Mouse (Mus musculus) thymus, adult 2 months (tissue): Measurements from ENCODE around the gene Cry1.

ENCODE experiments used
- CTCF ChIP-seq: fragments of 200-500 bp; IDR thresholded peaks from 2 replicates; pipeline ENCODE4 v1.5.1; 2012; ENCODE audit warnings: mild to moderate bottlenecking, control low read depth, low read length, moderate library complexity, borderline replicate concordance; ENCODE audit not compliant: control insufficient read depth, poor library complexity, insufficient read depth; ENCODE audit errors: extremely low read depth
- POLR2A ChIP-seq: fragments of 200-500 bp; IDR thresholded peaks from 2 replicates; pipeline ENCODE4 v1.6.1; 2012; ENCODE audit warnings: mild to moderate bottlenecking, low read length, control low read depth, moderate library complexity; ENCODE audit not compliant: control insufficient read depth, poor library complexity, insufficient read depth; ENCODE audit errors: extremely low read depth

DNA sequence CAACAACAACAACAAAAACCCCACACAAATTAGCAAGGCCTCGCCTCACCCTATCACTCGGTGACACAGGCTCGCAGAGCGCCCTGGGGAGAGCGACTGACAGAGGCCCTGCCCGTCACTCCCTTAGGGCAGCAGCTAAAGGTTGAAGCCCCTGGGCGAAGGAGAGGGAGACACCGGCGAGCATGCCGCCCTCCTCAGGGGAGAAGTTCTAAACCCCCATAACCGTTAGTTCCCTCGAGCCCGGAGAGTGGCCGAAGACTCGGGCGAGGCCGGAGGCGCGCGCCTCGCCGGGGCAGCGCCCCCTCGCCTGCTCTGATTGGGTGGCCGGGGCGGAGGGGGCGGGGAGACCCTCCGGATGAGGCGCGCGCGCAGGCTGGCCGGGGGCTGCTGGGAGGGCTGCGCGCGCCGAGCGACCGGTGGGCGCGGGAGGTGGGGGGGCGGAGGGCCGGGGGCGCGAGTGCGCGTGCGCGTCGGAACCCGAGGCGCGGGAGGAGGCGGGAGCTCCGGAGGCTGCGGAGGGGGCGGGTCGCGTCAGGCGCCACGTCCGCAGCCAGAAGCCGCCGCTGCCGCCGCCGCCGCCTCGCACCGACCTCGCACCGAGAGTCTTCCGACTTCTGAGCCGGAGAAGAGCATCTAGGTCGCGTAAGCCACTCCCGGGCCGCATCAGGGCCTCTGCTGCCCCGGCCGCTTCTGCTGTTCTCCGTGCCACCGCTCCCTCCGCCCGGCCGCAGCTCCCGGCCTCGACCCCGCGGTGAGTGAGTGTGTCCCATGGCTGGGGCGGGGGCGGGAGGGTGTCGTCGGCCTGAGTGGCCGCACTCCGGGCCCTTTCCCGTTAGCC, 82.4 kb downstream of the Cry1 start, which contains the start of the genes Fhl4 and Tmem263:
- TF ChIP-seq CTCF (no peak), POLR2A (peak; percentile 74)
